Mouse (Mus musculus) T-cell, adult 66 days (primary cell): Measurements from ENCODE around the gene Olfr924. TPM values are rescaled to one million over a fixed set of nuclear protein-coding genes. Genes with fewer than 3 reads are reported as not detected.

Source experiments
- total RNA-seq, 2 experiments: library from RNA; stranded (reverse); gene quantifications; 3 replicates in 1 of 2; 4 replicates in 1 of 2; pipeline ENCODE4 v1.2.4; 2023

Gene Olfr924
- not detected for total RNA-seq

DNA sequence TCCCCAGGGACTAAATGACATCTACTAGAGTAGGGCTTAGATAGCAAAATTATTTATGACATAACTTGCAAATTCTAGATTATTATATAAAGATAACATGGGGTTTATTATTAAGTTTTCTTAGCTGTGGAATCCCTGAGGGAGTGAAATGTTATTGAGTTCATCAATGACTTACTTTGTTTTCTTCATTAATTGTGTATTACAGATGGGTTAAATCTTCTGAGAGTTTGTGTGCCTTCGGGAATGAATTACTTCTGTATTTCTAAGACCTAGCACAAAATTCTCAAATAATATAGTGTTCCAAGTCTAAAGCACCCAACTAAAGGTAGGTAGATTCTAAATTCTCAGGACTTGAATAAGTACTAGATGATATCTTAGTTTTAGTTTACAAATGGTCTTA lies at the start of gene Olfr924:
Gene Olfr924, plus strand, starts transcription at position 301 of the 400 bp plus-strand sequence.

GRCm38 (mm10) chr9:38814314-38814713 lies 29.9 kb upstream of the Olfr924 start, which contains the start of gene Olfr922:
Gene Olfr922 (plus strand): TSS chr9:38814614.

DNA sequence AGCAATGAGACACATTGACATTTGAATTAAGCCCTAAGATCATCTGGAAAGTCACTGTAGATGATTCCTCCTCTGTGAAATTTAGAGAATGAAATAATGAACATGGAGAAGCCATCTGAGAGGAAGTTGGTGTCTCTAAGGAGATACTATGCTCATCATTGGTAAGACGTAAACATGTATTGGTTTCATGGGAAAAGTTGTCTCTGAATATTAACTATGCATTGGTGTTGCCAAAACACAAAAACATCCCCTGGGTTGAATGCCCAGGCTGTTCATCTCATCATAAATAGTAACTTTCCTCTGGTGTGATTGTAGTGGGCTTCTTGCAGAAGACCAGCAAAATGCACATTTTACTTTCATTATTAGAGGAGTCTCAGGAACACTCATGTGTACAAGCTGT lies 18.0 kb upstream of the Olfr924 start, which contains the start of gene Olfr923:
Gene Olfr923, plus strand, starts transcription at position 301 of the 400 bp plus-strand sequence.

DNA sequence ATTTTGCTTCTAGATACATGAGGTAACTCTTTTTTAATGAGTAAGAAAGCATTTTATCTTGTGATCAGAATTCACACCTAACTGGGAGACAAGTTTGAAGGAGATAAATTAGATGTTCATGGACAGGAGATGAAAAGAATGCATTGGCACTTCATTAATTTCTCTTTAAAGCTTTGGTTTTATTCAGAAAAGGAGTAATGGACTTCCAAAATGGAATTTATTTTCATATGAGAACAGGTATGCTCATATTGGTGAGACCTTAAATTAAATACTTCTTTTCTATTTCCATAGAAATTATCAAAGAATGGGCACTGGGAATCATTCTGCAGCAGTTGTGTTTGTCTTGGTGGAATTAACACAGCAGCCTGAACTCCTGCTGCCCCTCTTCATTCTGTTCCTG lies 10.5 kb downstream of the Olfr924 start, which contains the start of gene Olfr26:
Gene Olfr26, plus strand, starts transcription at position 301 of the 400 bp plus-strand sequence.

GRCm38 (mm10) chr9:38876826-38877225 lies 32.6 kb downstream of the Olfr924 start, which contains the start of gene Olfr926:
Gene Olfr926 (plus strand): TSS chr9:38877126.

Other genes with a start within 250 kb of the Olfr924 start
- not detected for gene Olfr914, start 239.3 kb upstream of the Olfr924 start, total RNA-seq
- not detected for gene Olfr916, start 184.6 kb upstream of the Olfr924 start, total RNA-seq
- not detected for gene Olfr917, start 178.6 kb upstream of the Olfr924 start, total RNA-seq
- gene Olfr918, start 169.8 kb upstream of the Olfr924 start, total RNA-seq, result not detected
- not detected for gene Olfr919, start 140.8 kb upstream of the Olfr924 start, total RNA-seq
- gene Vwa5a, start 126.2 kb upstream of the Olfr924 start, total RNA-seq, result 10 to 100 TPM in 1 of 2 experiments, 1 to 10 TPM in 1; 8.4 to 11.4 TPM
- under 1 TPM; 0.09 to 0.15 TPM for gene Olfr920, start 92.2 kb upstream of the Olfr924 start, total RNA-seq
- gene Olfr921, start 71.4 kb upstream of the Olfr924 start, total RNA-seq, result not detected
- not detected for gene Olfr922, start 29.8 kb upstream of the Olfr924 start, total RNA-seq
- gene Olfr923, start 17.9 kb upstream of the Olfr924 start, total RNA-seq, result not detected
- gene Olfr26, start 10.6 kb downstream of the Olfr924 start, total RNA-seq, result not detected
- not detected for gene Olfr926, start 32.7 kb downstream of the Olfr924 start, total RNA-seq
- not detected for gene Olfr930, start 85.4 kb downstream of the Olfr924 start, total RNA-seq
- not detected for gene Olfr933, start 127.9 kb downstream of the Olfr924 start, total RNA-seq
- gene Olfr934, start 143.9 kb downstream of the Olfr924 start, total RNA-seq, result not detected
- gene Olfr935, start 155.2 kb downstream of the Olfr924 start, total RNA-seq, result not detected
- gene Olfr146, start 178.9 kb downstream of the Olfr924 start, total RNA-seq, result not detected
- not detected for gene Olfr937, start 220.5 kb downstream of the Olfr924 start, total RNA-seq
- not detected for gene Olfr938, start 234.4 kb downstream of the Olfr924 start, total RNA-seq